Mouse (Mus musculus): ENCODE measurements at regions not wholly inside any gene's neighbourhood (a gene's known extent, or its start where the extent isn't known, plus 50 kb on each side); places are given as distances from the start of the nearest gene placed in this dataset.
"Not testable (repeated sequence)": the region's sequence is repeated elsewhere in the genome, so short reads cannot be mapped to it uniquely, and the experiment has no call there.

DNA sequence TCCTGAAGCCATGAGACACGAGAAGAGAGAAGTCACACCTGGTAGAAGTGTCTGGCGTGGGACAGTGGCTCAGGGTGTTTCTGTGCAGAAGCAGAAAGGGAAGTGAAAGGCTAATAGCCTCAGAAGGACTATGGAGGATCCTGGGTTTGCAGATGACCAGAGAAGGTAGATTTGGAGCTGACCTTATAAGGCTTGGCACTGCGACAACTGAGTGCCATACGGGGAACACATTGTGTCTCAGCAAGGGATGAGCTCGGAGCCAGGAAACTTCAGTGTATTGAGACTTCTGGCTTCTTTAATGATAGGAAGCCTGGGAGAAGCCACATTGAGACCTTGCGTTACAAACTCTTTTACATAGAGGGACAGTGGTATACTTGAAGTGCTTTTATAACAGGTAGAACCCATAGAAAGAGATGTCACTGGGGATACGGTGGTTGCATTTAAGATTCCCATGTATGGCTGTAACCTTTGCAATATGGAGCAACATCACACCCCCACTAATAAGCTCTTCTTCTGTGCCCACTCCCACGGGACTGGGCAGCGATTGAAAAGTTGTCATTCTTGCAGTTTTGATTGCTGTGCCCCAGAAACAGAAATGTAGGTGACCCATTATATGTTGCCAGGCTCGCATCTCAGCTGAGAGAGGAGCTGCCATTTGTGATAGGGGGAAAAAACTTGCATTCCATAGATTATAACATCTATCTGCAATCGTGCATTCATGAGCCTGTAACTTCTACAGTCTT lies 61.8 kb upstream of the Dync1i1 start:
- peak; percentile 85 to 87 for DNase-seq

DNA sequence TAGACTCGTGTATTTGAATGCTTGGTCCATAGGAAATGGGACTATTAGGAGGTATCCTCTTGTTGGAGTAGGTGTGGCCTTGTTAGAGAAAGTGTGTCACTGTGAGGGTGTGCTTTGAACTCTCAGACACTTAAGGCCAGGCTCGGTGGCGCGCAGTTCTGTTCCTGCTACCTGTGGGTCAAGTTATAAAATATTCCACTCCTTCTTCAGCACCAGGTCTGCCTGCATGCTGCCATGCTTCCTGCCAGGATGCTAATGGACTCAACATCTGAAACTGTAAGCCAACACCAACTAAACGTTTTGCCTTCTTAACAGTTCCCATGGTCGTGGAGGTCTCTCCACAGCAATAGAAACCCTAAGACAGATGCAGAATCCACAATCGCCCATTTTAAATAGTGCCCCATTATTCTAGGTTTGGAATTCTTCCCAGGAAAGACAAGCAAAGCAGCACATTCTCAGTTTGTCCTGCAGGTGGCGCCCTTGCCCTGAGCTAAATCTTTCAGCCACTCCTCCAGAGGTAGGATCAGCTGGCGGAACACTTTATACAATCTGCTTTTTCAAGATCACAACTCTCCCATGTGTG lies 80.2 kb upstream of the Dync1i1 start:
- DNase-seq: peak; percentile 69 to 81

DNA sequence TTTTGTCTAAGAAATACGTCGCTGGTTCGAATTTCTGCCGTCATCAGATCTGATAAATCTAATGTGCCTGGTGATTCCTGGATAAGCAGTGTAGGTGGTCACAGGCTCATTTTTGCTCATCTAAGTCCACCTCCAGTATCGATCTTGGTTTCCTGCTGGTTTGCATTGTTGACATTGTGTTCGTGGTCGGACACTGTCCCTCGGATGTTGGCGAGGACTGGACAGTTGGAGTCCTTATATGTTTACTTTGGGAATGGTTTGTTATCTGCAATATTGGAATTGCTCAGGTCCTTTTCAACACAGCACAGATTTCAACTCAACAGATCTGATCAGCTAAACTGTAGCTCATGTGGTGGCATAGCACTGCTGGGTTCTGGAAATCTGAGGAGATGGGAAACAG lies 91.2 kb upstream of the Dync1i1 start:
- DNase-seq: no peak

DNA sequence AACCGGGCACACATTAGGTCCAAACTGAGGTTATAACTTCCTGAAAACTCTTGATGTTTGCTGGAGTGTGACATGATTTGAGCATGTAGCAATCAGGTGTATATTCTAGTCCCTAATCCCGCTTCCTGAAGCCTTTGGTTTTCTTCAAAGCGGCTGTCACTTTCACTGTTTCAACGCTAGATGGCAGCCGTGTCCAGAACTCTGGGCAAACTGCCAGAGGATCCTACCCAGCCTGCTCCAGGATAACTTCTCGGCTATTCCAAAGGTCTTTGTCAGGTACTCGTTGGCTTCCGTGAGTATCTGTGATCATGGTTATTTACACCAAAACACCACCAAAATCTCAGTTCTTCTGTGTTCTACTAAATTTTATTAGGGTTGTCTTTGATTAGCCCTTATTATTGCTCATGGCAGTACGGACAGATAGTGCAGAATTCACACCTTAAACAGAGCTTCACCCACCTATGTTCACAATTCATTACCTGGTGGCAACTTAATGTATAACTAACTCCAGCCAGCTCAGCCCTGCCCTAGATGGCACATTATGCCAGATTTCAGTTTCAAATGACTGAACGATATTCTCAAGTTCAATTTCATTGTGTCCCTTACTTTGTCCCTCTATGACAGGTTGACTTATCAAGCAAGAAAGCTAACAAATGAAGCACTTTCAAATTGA lies 92.3 kb upstream of the Dync1i1 start:
- peak; percentile 51 to 64 for DNase-seq

DNA sequence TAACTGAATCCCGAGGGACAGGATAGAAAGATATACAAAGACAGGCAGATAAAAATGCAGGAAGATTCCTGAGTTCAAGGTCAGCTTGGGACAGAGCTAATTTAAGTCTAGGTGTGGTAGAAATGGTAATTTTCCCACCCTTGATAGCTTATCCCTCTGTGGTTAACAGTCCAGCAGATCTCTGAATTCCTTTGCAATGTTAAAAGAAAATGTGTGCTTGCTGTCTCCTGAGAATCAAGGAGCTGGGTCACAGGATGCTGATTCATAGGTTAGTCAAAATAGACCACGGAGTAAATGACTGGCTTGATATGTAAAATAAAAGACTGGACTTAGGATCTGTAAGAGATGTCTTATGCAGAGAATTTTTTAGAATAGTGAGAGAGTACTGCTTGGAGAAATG lies 101.4 kb upstream of the Dync1i1 start:
- no peak for DNase-seq

DNA sequence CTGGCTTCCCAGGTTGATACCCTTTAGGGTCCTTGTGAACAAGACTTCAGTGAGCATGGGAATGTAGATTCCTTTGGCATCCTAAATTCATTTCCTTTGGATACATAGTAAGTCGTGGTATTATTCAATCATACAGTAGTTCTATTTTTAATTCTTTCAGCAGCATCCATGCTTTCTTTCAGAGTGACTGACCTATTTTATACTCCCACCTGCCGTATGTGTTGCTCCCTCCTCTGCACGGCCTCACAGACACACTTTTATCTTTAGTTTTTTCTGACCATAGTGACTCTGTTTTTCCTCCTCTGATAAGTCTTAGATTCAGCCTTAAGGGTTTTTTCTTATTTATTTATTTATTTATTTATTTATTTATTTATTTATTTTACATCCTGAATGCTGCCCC lies 103.9 kb upstream of the Dync1i1 start:
- no peak for DNase-seq

DNA sequence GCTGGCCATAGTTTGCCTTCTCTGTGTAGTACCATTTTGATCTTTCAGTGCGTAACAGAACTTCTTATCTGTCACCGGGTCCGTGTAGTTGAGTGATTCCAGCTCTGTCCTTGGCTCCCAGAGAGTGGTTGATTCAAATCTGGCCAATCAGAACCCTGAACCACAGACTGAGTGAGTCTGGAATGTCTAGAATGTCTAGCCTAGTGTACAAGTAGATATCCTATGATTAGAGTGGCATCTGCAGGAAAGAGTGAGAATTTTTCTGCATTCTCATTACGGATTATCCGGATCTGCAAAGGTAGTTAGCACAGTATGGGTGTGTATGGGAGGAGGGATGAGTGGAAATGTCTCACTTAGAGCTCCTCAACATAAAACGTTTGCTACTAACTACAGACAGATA lies 97.9 kb upstream of the Pdk4 start:
- DNase-seq: no peak

DNA sequence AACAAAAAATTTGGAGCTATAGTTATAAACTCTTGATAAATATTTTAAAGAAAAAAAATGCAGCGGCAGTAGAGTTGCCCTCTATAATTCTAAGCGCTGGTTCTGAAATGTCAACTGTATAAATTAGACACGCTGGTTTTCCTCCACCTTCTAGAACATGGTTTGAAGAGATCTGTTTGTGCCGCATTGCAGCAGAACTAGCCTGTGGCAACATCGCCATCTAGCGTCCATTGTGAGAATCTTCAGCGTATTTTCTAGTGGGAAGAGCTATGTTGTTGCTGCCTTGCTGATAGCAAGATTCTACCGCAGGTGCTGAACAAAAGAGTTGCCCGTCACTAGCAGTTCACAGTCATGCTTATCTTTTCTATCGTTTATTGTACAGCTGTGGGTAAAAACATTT lies 93.5 kb upstream of the Pdk4 start:
- peak; percentile 9 to 22 for DNase-seq

DNA sequence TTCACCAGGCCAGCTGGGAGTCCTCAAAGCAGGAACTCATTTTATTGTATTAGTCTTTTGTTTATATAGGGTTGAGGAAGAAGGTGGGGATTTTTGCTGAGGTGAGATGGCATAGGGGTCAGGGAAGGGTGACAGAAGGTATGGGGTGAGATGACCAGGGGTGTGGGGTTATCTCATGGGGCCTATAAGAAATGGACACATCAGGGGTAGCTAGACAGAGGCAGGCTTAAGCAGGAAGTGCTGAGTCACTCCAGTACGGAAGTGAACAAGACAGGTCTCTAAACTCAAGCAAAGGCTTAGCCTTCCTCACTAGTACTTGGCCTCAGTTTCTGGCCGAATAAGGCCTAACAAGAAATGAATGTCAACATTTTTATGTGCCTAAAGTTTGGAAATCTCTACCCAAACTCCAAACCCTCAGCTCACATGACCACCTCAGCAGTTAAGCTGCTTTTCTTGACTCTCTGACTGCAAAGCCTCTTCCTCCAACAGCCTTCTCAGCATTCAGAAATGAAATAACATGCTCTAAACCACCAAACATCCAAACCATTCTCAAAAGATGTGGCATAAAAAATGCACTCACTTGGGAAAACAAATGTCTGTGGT lies 86.9 kb upstream of the Pdk4 start:
- DNase-seq: no peak

DNA sequence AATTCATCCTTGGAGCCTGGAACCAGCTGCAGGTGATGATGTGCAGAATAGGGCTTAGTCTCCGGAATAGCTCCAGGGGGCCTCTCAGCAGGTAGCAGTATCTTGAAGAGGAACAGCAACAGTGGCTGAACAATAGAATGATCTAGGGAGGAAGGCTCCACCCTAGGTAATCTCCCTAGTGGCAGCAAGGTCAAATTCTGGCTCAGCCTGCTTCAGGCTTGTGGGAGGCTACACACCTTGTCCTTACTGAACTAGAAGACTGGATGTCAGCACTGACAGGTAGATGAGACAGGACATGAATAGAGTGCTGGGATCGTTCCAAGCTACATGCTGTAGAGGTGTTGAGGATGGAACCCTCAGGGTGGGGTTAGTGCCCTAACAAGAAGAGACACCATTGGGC lies 80.8 kb upstream of the Pdk4 start:
- not testable (repeated sequence) for DNase-seq

DNA sequence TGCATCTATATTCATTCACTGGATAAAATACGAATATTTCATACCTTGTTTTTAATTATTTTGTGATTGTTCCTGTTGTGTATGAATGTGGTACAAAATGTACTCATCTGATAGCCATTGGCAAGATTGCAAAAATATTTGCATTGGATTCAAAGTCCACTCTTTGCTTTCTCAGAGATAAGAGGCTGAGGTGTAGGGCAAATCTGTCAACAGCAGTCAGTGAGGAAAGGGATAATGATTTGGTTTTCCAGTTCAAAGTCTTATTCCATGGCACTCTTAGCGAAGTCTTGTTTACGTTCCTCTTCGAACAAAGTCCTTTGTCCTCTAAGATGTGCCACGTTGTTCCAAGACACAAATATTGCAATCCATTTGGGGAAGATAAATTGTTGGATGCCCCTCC lies 70.5 kb upstream of the Pdk4 start:
- no peak for DNase-seq

DNA sequence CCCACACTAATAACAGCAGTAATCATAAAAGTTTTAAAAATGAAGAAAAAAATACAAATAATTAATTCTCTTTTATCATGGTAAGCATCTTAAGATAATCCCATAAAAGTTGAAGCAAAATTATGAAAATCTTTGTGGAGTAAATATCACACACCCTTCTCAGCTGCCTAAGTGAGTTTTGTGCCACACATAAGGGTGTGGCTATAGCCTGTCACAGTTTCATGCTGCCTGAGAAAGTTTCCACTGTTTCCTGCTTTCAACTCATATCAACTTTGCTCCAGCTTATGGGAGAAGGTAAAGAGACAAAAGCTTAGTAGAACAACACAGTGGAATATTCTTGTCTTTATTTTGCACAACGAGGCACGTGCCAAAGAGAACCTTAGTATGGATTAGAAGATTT lies 68.9 kb upstream of the Pdk4 start:
- no peak for DNase-seq

DNA sequence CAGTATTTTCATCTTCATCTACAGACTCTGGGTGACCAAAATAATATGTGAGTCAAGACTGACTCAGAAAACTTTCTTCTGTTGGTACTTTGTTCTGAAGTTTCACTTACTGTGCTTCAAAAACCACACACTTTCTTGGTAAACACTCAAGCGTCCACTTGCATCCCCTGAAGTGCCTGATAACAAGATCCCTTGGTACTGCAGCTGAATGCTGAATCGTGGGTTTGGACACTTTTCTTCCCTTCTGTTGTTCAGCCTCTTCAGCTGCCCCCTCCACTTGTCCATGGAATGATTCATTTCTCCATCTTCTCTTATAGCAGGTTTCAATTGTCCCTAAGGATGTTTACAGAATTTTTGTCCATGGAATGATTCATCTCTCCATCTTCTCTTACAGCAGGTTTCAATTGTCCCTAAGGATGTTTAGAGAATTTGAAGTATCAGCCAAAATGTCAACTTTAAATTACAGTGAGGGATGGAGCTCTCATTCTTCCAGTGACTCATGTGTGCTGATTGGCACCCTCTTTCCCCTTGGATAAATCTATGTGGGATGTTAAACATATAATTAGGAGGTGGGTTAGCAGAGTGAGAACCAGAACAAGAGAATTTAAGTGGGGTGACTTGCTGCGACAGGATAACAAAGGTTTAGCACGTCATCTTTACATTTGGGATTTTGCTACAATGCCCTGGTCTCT lies 57.7 kb upstream of the Pdk4 start:
- no peak for DNase-seq

DNA sequence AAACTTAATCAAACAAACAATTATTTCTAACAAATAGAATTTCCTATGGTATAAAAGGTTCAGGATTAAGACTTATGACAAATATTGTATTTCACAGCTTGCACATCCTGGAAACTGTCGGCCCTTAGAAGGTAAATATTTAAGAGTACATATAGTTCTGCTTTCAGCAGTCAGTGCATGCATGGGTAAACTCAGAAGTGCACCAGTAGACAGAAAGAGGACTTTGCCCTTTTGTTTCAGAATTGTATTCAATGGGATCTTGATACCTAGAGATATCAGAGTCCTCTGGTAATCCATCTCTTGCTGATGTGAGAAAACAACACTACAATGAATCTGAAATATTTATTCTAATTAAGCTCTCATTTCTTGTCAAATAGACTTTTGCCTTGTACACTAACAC lies 54.0 kb upstream of the Pdk4 start:
- no peak for DNase-seq
